Mouse (Mus musculus): ENCODE measurements around the gene Mgea5.

Gene Mgea5

DNA sequence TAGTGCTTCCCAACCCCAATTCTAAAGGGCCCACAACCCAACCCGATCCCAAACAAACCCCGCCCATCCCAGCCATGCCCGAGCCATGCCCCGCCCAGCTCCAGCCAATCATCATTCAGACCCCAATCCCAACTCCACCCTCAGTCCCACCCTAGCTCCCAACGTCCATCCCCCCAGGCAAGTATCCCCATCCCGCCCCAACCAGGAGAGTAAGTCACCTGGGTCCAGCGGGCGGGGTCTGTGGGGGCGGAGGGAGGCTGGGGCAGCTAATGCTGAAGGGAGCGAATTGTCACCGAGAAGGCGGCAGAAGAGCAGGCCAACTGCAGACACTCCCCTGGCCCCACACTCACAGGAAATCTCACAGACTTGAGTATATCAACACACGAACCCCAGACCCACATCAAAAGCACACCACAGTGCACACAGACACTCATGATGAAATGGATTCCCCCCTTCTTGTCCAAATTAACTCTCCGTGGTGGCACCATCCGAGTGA, 12.5 kb upstream of the Mgea5 start:
- no peak for DNase-seq (ENCODE audit: low spot score in 2 of 2)

DNA sequence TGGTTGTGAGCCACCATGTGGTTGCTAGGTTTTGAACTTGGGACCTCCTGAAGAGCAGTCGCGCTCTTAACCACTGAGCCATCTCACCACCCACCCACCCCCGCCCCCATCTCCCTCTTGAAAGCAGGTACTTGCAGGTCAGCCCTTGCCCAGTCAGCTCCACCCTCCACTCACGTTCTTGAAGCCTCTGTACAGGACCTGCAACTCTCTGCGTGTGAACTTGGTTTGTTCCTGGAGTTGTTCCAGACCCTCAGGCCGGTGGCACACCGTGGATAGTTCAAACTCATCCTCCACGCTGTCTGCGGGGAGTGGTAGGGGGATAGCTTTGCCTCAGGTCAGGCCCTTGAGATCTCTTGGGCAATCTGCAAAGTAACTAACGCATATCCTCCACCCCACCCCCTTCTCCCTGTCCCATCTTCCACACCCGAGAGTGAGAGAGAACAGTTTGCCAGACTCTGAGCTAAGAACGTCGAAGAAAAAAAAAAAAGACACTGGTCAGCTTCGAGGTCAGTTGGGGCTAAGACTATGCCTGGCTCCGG, 11.8 kb upstream of the Mgea5 start:
- DNase-seq (ENCODE audit: low spot score in 2 of 2), result no peak

DNA sequence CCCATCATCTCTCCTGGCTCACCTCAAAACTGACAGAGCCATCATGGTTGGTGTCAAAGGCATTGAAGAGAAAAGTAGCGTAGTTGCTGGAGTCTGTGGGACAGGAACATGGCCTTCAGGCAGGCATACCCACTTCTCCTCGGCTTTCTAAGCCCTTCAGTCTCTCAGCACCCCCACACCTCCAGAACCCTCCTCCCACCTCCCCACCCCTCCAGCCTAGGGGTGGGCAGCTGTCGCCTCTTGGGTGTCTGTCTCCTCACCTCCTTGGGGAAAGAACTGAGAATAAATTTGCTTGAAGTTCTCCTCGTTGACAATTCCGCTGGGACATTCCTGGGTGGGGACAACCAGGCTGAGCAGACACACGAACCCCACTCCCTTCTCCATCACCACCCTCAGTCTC, 11.1 kb upstream of the Mgea5 start:
- DNase-seq (ENCODE audit: low spot score in 2 of 2), result no peak

DNA sequence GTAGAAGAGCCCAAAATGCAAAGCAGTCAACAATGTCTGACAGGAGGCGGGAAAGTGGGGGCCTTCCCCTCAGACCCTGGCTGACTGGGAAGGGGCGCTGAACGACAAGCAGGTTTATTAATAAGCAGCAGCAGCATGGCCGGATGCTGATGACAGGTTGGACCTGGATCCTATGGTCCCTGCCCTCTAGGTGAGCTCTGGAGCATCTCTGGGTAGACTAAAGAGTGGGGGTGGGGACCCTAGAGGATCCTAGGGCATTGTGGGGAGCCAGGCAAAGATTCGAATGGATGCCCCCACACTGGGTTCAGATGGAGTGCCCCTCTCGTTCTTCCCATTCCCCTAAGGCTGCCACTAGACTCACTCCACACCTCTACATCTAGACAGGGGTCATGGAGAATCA, 8.8 kb upstream of the Mgea5 start:
- no peak for DNase-seq (ENCODE audit: low spot score in 2 of 2)

DNA sequence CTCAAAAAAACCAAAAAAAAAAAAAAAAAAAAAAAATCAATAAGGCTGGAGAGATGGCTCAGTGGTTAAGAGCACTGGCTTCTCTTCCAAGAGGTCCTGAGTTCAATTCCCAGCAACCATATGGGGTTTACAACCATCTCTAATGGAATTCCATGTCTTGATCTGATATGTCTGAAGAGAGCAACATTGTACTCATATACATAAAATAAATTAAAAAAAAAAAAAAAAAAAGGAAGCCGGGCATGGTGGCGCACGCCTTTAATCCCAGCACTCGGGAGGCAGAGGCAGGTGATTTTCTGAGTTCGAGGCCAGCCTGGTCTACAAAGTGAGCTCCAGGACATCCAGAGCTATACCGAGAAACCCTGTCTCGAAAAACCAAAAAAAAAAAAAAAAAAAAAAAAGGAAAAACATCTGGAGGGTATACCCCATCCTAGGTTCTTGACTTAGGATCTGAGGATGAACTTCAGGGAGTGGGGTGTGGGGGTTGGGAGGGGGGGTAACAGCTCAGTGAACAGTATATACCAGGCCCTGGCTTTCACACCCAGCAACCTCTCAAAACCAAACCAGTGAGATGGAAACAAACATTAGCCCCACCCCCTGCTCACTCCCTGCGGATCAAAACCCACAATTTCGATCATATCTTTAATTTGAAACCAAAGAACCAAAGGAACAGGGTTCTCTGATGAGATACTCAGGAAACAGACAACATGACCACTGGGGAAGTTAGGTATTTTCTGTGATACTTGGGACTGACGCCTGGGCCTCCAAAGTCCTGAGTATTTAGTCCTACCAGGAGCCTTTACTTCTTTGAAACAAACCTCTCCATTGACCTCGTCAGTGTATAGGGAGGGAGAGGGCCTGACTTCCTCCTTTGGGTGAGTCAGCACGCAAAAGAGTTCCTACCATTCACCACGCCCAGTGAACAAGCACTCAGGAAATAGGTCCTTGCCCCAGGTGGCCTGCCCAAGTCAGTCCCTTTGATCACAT, 6.5 kb upstream of the Mgea5 start:
- DNase-seq (ENCODE audit: low spot score in 2 of 2), result no peak

DNA sequence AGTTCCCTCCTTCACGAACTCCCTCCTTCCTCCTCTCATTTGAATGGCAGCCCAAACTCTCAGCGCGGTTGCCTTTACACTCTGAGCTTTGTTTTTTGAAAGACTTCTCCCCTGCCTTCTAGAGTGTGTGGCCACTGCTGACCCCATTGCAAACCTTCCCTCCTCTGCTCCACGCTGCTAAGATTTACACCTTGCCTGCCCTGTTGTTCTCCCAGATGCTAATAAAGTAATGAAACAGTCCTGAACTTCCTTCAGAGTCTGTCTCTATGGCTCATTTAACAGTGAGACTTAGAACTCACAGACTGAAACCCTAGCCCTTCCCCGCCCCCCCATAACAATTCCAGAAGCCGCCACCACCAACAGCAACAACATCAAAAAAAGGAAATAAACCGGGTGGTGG, 5.7 kb upstream of the Mgea5 start:
- no peak for DNase-seq (ENCODE audit: low spot score in 2 of 2)

DNA sequence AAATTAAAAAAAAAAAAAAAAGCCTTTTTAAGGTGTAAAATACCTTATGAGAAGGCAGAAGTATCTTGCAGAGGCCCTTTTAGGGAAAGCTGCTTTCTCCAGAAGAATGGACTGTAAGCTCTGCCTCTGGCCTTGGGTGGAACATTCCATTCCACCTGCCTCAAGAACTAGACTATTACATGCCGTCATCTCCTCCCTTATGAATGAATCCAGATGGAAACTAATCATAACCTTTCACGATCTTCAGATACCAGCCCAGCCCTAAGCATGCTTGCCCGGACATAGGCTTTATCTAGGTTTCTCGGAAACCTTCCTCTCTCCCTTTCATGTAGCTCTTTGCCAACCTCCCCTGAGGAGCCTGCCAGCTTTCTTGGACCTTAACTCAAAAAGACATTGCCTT, 4.7 kb upstream of the Mgea5 start:
- no peak for DNase-seq (ENCODE audit: low spot score in 2 of 2)

DNA sequence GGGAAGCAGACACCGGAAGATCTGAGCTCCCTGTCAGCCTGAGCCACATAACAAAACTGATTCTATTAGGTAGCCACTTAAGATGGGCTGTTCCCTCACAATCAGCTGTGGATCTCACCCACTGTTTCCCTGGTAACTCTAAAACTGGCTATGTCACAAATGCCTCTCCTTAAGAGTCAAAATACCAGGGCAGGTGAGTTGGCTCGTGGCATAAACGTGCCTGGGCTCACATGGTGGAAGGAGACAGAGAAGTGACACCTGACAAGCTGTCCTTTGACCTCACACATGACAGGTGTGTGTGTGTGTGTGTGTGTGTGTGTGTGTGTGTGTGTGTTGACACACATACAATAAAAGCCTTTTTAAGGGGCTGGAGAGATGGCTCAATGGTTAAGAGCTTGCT, 3.8 kb upstream of the Mgea5 start:
- no peak for DNase-seq (ENCODE audit: low spot score in 2 of 2)

DNA sequence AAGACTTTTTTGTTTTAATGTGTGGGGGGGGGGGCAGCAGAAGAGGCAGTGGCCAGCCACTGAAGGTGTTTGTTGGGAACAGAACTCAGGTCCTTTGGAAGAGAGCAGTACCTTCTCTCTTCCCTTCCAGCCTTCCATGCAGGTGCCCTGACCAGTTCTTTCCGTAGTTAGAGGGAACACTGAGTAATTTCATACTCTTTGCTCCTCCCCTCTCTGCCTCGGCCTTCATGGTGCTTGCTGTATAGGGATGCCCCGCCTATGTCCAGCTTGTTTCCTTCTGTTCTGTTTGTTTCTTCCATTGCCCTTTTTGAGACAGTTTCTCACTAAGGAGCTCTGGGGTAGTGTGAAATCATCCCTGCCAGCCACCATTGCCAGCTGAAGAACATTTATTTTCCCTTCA, 1.8 kb upstream of the Mgea5 start:
- no peak for DNase-seq (ENCODE audit: low spot score in 2 of 2)

DNA sequence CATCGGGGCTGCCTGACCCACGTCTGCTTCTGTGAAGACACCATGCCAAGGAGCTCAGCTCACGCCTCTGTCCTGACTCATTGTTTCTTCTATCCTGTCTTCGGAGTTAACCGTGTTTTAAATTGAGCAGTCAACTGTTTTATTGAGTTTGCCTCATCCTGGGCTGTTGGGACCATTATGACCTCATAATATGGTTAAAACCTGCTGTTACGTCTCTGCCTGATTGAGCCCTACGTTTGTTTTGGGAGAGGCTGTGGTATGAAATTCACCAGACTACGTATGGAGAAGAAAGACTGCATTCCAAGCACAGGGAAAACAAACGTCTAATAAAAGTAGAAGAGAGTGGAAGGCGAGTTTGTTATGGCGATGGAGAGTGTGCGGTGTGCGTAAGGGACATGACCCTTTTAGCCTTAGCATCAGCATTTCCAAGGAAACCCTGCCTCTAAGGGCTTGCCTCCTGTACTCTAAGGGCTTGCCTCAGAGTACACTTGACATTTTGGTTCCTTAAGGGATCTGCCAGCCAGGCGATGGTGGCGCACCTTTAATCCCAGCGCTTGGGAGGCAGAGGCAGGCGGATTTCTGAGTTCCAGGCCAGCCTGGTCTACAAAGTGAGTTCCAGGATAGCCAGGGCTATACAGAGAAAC, 418 bp upstream of the Mgea5 start:
- DNase-seq (ENCODE audit: low spot score in 2 of 2), result no peak

DNA sequence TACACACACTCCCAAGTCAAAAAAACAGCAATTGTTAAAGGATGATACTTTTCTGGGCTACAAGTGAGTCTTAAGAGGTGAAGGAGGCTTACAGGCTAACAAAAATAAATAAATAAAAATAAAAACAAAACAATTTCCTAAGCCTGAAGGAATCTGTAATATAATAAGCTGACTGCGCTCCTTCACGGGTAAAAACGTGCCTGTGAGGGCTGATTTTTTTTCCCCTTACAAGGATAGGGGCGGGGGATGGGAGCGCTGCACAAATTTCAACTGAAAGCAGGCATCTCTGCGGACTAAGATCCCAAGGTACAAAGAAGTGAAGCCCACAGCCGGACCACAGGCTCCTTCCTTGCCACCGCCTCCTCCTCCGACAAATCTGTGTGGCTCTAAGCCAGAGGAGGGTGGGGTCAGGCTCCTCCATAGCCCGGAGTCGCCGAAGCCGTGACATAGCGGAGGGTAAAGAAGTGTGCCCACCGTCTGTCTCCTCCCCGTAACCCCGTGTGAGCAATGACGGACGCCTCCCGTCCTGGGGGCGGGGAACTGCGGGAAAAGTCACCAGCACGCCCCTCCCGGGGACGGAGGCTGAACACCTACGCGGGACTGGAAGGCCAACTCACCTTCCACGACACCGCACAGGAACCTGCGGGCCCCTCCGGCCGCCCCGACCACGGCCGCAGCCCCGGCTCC, 1.2 kb downstream of the Mgea5 start:
- peak; percentile 24 to 56 for DNase-seq (ENCODE audit: low spot score in 2 of 2)

DNA sequence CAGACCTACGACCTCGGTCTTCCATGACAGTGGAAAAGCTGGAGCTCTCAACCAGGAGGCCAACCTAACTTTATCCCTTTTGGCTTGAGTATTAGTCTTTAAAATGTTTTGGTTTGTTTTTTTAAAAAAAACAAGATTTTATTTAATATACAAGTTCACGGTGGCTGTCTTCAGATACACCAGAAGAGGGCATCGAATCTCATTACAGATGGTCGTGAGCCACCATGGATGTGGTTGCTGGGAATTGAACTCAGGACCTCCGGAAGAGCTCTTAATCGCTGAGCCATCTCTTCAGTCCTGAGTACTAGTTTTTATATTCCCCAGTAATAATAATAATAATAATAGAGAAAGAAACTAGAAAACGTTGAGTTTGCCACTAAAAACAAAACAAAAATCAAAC, 2.0 kb downstream of the Mgea5 start:
- DNase-seq (ENCODE audit: low spot score in 2 of 2), result no peak

DNA sequence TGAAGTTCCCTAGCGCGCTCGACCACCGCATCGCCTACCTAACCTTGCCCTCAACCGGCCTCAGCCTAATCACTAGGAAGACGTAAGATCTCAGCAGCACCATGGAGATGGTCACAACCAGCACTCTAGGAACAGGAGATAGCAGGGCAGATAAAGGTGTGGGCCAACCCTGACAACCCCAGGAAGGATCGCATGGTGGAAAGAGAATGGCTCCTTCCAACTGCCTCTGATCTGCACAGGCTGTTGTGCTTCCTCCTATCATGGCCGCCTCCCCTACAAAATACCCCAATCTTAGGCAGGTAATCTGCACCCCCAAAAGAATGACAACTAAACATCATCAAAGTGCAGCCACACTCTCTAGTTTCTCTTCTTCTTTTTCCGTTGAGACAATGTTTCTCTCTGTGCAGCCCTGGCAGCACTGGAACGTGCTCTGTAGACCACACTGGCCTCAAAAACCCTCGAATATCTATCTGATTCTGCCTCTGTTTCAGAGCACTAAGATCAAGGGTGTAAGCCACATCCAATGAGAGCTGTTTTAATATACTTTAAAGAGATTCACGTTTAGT, 3.2 kb downstream of the Mgea5 start:
- no peak for DNase-seq (ENCODE audit: low spot score in 2 of 2)

DNA sequence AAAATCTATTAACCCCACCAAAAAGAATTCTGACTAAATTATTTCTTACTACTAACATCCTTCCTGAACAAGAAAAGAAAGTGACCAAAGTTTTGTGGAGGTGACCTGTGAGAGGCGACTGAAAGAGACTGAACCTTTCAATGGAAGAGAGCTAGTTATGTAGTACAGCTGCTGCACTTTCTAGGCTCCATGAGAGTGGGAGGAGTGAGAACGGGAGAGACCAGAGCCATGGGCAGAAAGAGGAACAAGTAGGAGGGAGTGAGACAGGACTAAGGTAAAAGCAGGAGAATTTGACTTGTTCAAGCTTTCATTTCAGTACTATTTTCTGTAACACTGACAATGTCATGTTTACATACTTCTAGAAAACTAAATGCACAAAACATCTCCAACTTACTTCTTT, 8.2 kb downstream of the Mgea5 start:
- DNase-seq (ENCODE audit: low spot score in 2 of 2), result peak in 1 of 2 experiments; percentile 60

DNA sequence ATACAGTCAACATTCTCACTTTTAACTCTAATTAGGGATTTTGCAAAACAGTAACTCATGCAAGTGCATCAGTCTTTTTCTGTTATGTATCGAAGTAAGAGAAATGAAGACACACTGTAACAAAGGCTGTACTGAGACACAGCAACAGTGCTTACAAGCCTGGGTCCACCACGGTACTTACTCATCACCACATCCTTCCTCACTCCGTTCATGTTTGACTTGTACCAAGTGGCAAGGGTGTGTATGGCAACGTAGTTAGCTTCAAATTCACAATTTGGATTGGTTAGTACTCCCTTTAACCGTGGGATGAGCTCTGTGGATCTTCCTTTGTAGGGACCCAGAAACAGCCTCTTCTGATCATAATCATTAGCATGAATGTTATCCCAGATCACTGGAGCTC, 12.1 kb downstream of the Mgea5 start:
- DNase-seq (ENCODE audit: low spot score in 2 of 2), result no peak

DNA sequence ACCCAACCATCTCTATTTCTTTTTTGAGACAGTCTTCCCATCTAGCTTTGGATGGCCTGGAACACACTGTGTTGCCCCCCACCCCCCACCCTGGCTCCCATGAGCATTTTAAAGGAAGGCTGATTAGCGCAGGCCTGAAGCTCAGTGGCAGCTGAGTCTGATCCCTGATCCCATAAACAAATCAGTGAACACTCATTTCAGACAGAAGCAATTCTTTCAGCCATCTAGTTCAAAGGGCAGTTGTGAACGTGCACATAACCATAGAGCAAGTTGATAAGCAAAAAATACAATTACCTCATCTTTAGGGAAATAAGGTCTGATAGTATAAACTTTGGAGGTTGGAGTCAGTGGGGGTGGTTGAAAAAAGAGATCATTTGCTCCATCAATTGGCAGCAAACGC, 22.8 kb downstream of the Mgea5 start:
- no peak for DNase-seq (ENCODE audit: low spot score in 2 of 2)

DNA sequence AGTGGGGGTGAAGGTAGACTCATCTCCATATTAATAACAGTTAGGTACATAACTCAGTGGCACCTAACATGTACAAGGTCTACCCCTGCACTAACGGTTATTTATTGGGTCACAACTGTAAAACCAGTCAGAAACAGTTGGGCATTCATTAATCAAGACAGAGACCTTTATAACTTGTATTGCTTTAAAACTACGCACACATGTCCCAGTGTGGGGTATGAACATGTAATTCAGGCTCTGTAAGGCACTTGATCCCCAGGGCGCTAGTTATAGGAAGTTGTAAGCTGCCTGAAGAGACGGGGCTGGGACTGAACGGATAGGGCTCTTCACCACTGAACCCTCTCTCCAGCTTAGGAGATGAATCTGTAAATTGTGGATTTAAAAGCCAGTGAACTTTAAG, 25.0 kb downstream of the Mgea5 start:
- no peak for DNase-seq (ENCODE audit: low spot score in 2 of 2)

DNA sequence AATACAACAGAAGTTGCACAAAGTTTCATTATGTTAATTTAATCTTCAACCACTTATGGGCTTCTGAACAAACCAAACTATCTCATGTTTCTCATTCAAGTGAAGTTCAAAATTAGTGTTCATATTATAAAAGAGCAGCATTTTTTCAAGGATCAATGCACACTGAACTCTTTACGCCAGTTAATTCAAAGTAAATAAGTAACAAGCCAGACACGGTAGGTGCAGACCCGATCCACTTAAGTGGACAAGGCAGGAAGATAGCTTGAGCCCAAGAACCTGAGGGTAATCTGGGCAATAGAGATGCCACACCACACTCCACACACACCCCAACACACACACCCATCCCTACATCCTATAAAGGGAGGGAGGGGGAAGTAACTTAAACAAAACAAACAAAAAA, 30.1 kb downstream of the Mgea5 start:
- no peak for DNase-seq (ENCODE audit: low spot score in 2 of 2)

DNA sequence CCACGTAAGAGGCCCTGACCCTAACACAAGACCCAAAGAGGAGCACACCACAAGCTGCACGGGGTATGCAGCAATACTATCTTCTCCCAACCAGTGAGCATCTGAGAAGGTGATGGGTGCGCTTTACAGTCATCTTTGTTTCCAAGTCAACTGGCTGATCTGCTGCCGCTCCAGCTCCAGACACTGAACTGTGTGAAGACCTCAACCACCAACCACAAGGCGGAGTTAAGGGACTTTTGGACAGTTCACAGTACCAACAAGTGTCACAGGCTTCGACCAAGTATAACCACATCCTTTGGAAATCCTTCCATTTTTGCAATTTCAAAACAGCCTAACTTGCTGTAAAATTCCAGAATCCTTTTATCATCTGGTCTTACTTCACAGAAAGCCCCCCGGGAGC, 31.8 kb downstream of the Mgea5 start:
- DNase-seq (ENCODE audit: low spot score in 2 of 2), result no peak

DNA sequence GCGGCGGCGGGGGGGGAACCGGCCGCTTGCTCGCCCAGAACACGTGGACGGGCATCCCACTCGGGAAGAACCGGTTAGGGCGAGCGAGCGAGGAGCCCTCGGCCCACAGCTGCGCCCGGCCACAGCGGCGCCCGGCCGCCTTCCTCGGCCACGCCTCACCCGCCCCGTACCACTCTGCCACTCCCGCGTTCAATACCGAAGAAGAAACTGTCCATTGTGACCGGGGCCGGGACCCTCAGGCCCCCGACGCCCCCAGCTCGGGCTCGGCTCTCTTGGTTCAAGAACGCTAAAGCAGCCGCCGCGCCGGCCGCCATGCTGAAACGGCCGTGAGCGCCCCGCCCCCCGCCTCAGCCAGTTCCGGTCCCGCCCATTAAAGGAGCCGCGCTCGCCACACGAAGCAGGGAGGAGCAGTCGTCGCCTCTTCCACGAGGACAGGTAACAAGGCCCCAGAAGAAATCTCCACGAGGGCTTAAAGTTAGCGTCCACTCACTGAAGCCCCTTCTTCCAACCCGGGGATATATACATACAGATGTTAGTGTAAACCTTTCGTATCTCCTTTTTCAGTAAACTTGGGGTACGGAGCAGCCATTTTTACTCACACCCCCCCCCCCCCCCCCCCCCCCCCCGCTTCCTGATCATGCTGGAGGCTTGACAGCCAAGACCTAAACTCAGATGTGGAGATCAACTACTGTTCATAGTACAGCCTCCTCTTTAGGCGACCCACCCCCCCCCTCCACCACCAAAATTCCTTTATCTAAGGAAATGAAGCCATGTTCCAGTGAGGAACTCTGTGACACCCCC, 34.2 kb downstream of the Mgea5 start, which contains the start of gene Npm3:
TSS of gene Npm3 (minus strand) at position 349 of the 801 bp plus-strand sequence.
- DNase-seq (ENCODE audit: low spot score in 2 of 2), result peak; percentile 62 to 68

DNA sequence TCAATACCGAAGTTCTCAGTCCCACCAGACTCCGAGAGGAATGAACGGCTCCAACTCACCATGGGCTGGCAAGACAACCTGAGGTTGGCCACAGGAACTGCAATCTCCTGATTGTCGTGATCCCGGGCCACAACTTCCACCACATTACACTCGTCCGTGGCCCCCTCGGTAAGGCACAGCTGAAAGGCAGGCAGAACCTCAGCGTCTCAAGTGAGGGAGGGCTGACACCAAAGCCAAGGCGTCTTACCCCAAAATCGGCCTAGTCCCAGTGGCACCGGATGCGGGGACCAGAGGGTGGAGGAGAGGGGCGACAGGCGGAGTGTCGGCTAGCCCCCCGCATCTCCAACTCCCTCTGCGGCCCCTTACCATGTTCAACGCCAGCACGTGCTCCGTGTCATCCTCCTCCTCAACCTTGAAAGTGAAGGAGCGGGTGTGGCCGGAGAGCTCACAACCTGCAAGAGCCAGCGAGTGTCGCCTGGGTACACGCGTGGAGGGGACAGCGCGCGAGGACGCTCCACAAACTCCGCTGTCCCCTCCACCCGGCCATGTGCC, 34.9 kb downstream of the Mgea5 start:
- no peak for DNase-seq (ENCODE audit: low spot score in 2 of 2)

Data from right cerebral cortex, postnatal 36 days (tissue).